Mouse (Mus musculus) testis, adult 2 months (tissue): ENCODE results near the gene Kdm4a.
A peak's percentile ranks its signal among the peaks of the same experiment; 100 is the strongest.

Experiments used
- CTCF ChIP-seq: fragments of 200-500 bp; IDR thresholded peaks from 2 replicates; pipeline ENCODE4 v1.5.1; 2012; ENCODE audit warnings: low read depth, mild to moderate bottlenecking, inconsistent platforms, low read length, moderate library complexity; ENCODE audit not compliant: control insufficient read depth, insufficient read depth, insufficient replicate concordance
- POLR2A ChIP-seq: fragments of 200-500 bp; IDR thresholded peaks from 2 replicates; pipeline ENCODE4 v1.6.1; 2012; ENCODE audit warnings: low read depth, mild to moderate bottlenecking, inconsistent platforms, low read length, moderate library complexity; ENCODE audit not compliant: control insufficient read depth

GRCm38 (mm10) chr4:118096069-118096468, 83.8 kb downstream of the Kdm4a start:
- TF ChIP-seq POLR2A = peak; percentile 81; the same call in 1 of the 2 replicates
- no peak for TF ChIP-seq CTCF
